Mouse (Mus musculus) Patski (cell line): ENCODE measurements around the gene Dnajc7. TPM values are rescaled to one million over a fixed set of nuclear protein-coding genes. Genes with fewer than 3 reads are reported as not detected.
"Not testable (repeated sequence)": the region's sequence is repeated elsewhere in the genome, so short reads cannot be mapped to it uniquely, and the experiment has no call there.

Source experiments
- ATAC-seq: fragments of 100-300 bp; one replicate; pipeline ENCODE4 v1.8.0; 2021
- CTCF ChIA-PET: fragments of 350-600 bp; sonication (Branson Sonifier 250); formaldehyde crosslinking; loops from one replicate; lab custom pipeline; 2022; ENCODE audit warnings: inconsistent platforms; lab: Charles Lee
- POLR2A ChIA-PET: fragments of 350-600 bp; sonication (Branson Sonifier 250); formaldehyde crosslinking; loops from one replicate; lab custom pipeline; 2022; ENCODE audit warnings: antibody characterized with exemption, inconsistent platforms; lab: Charles Lee
- DNase-seq: peaks from one replicate; pipeline ENCODE4 v3.0.0-alpha.2; 2011; ENCODE audit warnings: low read depth, low spot score
- H3K27me3 ChIP-seq: fragments of 371-371 bp; one replicate; pipeline ENCODE4 v1.5.1; 2021
- CTCF ChIP-seq: fragments of 100-300 bp; IDR thresholded peaks from one replicate; pipeline ENCODE4 v1.5.1; 2021
- in situ Hi-C: fragments of 300-500 bp; cut with MboI; formaldehyde crosslinking; loops from 3 replicates; pipeline ENCODE4 v1.11.1; 2018; ENCODE audit warnings: low pct_unique_long_range_greater_than_20kb, mixed read lengths
- polyA plus RNA-seq: library from polyadenylated mRNA; unstranded; gene quantifications from one replicate; pipeline ENCODE4 v1.2.3, GENCODE M21; 2021

Gene Dnajc7
- 268 TPM for polyA plus RNA-seq

- TF ChIP-seq CTCF: no peak
- ATAC-seq: no peak
- POLR2A ChIA-PET: interaction anchor here (1.2 to 1.7 kb wide), 4 partner anchors 13 to 40 kb away, joined by 3 to 7 read pairs (median 4); no protein-coding TSS in a partner anchor
- DNase-seq: no peak
- H3K27me3 ChIP-seq: no peaks in the 10 kb centered on the region
- in situ Hi-C loops: loop anchor here (5.0 kb wide), 1 partner anchor 77 kb away; no protein-coding TSS in a partner anchor
- CTCF ChIA-PET: interaction anchor here (1.0 to 1.1 kb wide), 2 partner anchors 13 to 82 kb away, joined by 3 read pairs; no protein-coding TSS in a partner anchor
Observed at GRCm38 (mm10) chr11:100619982-100620381, at the start of gene Dnajc7. Gene Dnajc7, minus strand, starts transcription at chr11:100620168.

- H3K27me3 ChIP-seq: no peaks in the 10 kb centered on the region
- DNase-seq: no peak
- in situ Hi-C loops: no loop called here
- no peak for ATAC-seq
- CTCF ChIA-PET: interaction anchor here (1.3 to 1.8 kb wide), 3 partner anchors 14 to 36 kb away, joined by 5 to 6 read pairs (median 5); no protein-coding TSS in a partner anchor
- TF ChIP-seq CTCF: no peak
- POLR2A ChIA-PET: interaction anchor here (1.0 to 2.0 kb wide), 2 partner anchors 16 to 19 kb away, joined by 3 to 6 read pairs; no protein-coding TSS in a partner anchor
Observed at GRCm38 (mm10) chr11:100659806-100660205, 39.8 kb upstream of the Dnajc7 start.

GRCm38 (mm10) chr11:100656458-100656857, 36.5 kb upstream of the Dnajc7 start:
- POLR2A ChIA-PET: no interaction called here
- no peak for TF ChIP-seq CTCF
- DNase-seq: no peak
- no peaks in the 10 kb centered on the region for H3K27me3 ChIP-seq
- CTCF ChIA-PET: no interaction called here
- no peak for ATAC-seq
- in situ Hi-C loops: no loop called here

- H3K27me3 ChIP-seq, in situ Hi-C loops, ATAC-seq, CTCF ChIA-PET, POLR2A ChIA-PET, DNase-seq: not testable (repeated sequence)
Observed at GRCm38 (mm10) chr11:100655589-100655988, 35.6 kb upstream of the Dnajc7 start.

- CTCF ChIA-PET: interaction anchor here (0.8 to 1.1 kb wide), 2 partner anchors 25 to 43 kb away, joined by 3 read pairs; no protein-coding TSS in a partner anchor
- ATAC-seq: no peak
- POLR2A ChIA-PET: interaction anchor here (1.0 kb wide), 1 partner anchor 12 kb away, joined by 5 read pairs; no protein-coding TSS in a partner anchor
- H3K27me3 ChIP-seq: no peaks in the 10 kb centered on the region
- no peak for DNase-seq
- TF ChIP-seq CTCF: no peak
- in situ Hi-C loops: no loop called here
Observed at GRCm38 (mm10) chr11:100651748-100652147, 31.8 kb upstream of the Dnajc7 start.

GRCm38 (mm10) chr11:100651205-100651604, 31.2 kb upstream of the Dnajc7 start:
- DNase-seq: no peak
- no peaks in the 10 kb centered on the region for H3K27me3 ChIP-seq
- in situ Hi-C loops: no loop called here
- ChIA-PET CTCF (interaction anchor here (0.8 to 1.1 kb wide), 2 partner anchors 24 to 43 kb away, joined by 3 read pairs; no protein-coding TSS in a partner anchor), POLR2A (interaction anchor here (1.0 kb wide), 1 partner anchor 11 kb away, joined by 5 read pairs; no protein-coding TSS in a partner anchor)
- TF ChIP-seq CTCF: no peak
- ATAC-seq: no peak

- peaks cover 7% of the 10 kb centered on the region for H3K27me3 ChIP-seq
- in situ Hi-C loops: no loop called here
- ATAC-seq (no peak), DNase-seq (no peak)
- TF ChIP-seq CTCF: no peak
- CTCF ChIA-PET: no interaction called here
- POLR2A ChIA-PET: no interaction called here
Observed at GRCm38 (mm10) chr11:100648405-100648804, 28.4 kb upstream of the Dnajc7 start.

GRCm38 (mm10) chr11:100646265-100646664, 26.3 kb upstream of the Dnajc7 start:
- ChIA-PET CTCF (interaction anchor here (1.0 to 1.5 kb wide), 5 partner anchors 10 to 371 kb away, joined by 3 to 6 read pairs (median 3); no protein-coding TSS in a partner anchor), POLR2A (no interaction called here)
- H3K27me3 ChIP-seq: peaks cover 7% of the 10 kb centered on the region
- TF ChIP-seq CTCF: peak; percentile 64
- ATAC-seq (no peak), DNase-seq (no peak)
- in situ Hi-C loops: no loop called here

- ATAC-seq (no peak), DNase-seq (no peak)
- no peak for TF ChIP-seq CTCF
- peaks cover 26% of the 10 kb centered on the region for H3K27me3 ChIP-seq
- ChIA-PET POLR2A (interaction anchor here (1.6 kb wide), 1 partner anchor 20 kb away, joined by 4 read pairs; no protein-coding TSS in a partner anchor), CTCF (no interaction called here)
- in situ Hi-C loops: no loop called here
Observed at GRCm38 (mm10) chr11:100643612-100644575, 23.9 kb upstream of the Dnajc7 start.

- no peak for TF ChIP-seq CTCF
- ATAC-seq (no peak), DNase-seq (no peak)
- ChIA-PET CTCF (interaction anchor here (1.6 kb wide), 1 partner anchor 28 kb away, joined by 4 read pairs; no protein-coding TSS in a partner anchor), POLR2A (interaction anchor here (0.7 to 1.9 kb wide), 2 partner anchors 11 to 19 kb away, joined by 5 to 6 read pairs; no protein-coding TSS in a partner anchor)
- in situ Hi-C loops: no loop called here
- H3K27me3 ChIP-seq: peaks cover 37% of the 10 kb centered on the region
Observed at GRCm38 (mm10) chr11:100640159-100640906, 20.4 kb upstream of the Dnajc7 start.
